Mouse (Mus musculus): ENCODE results near the gene Ascc1.

Gene Ascc1

DNA sequence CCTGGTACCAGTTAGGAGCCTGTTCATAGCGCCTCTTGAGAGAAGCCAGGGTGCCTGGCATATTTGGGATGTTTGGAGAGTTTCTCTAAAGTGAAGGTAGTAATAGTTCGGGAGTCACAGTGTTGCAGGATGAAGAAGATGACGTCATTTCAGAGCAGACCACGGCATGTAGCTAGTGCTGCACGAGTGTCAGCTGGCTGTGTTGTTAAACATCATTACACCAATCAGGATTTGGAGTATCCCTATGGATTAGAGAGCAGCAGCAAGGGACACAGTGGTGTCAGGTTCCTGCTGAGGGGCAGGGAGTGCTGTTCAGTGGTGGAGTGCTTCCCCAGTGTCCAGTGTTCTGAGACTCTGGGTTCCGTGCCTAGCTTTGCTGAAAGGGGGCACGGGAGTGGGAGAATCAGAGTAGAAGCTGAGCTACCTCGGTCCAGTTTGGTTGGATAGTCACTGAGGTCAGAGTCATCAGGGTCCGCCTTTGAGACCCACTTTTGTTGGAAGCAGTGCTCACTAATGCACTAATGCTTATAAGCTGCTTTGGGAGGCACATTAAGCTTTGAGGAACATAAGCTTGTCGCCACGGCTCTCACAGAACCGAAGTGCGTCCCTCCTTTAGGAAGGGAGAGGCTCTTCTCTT lies 24.3 kb downstream of the Ascc1 start:
- DNase-seq, result no peak

DNA sequence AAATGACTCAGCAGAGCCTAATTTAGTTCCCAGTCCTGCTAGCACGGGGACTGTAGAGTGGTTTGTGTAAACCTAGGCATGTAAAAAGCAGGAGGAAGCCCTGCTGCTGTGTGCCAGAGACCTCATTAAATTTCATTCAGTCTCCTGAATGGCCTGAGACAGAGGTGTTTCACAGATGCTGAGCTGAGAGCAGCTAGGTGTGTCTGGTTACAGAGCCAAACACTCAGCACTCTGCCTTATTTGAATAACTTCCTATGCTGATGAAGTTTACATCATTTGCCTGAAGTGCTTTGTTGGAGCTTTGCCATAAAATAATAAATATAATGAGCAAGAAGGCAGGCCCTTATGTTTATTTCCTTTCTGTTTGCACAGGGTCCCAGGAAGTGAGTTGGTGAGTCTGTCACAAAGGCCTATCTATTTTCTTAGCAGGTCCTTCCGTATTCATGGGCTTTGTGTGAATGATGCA lies 25.0 kb downstream of the Ascc1 start:
- no peak for DNase-seq

DNA sequence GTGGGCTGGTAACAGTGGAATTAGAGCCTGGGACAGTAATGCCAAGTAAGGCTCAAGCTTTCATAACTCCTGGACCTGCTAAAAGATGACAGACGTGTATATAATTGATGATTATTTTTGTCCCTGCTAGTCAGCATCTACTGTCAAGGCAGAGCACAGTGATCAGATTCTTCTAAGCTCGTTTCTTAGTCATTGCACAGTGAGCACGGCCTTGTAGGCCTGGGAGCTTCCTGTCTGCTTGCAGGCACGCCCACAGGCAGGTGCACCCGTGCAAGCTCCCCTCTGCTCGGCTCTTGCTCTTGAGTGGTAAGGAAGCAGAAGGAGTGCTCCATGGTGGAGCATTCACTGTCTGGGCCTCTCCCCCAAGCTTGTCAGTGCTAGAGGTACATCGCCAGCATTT lies 25.6 kb downstream of the Ascc1 start:
- DNase-seq, result peak in 1 of 2 experiments; percentile 6

DNA sequence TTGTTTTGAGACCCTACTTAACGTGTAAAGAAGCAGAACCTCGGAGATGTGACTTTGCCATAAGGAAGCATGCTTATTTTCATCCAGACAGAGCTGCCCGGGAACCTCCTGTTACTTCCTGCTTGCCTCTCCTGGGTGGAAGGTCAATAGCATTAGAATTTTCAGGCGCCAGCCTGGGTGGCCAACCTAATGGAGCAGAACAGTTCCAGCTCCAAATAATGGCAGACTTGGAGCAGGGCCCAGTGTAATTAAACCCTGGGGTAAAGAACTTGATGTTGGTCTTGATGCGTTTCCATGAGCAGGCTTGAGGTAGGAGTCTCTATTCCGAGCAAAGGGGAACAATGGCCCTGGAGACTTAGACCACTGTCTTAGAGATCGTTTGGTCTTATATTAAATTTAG lies 26.4 kb downstream of the Ascc1 start:
- peak; percentile 89 to 94 for DNase-seq

DNA sequence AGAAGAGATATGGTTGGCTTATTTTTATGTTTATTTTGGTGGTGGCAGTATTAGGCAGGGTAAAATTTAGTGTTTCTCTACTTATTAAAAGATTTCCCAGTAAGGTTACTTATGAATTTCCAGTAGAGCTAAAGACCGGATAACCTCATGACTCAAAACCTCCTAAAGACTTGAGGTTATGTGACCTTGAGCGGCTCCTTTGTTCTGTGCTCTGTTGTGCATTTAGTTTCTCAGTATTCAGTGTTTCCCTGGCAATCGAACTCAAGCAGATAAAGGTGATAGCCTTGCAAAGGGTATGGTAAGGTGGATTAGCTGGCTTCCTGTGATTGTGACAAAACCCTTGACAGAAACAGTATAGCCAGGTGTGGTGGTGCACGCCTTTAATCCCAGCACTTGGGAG lies 26.8 kb downstream of the Ascc1 start:
- peak in 1 of 2 experiments; percentile 25 for DNase-seq

DNA sequence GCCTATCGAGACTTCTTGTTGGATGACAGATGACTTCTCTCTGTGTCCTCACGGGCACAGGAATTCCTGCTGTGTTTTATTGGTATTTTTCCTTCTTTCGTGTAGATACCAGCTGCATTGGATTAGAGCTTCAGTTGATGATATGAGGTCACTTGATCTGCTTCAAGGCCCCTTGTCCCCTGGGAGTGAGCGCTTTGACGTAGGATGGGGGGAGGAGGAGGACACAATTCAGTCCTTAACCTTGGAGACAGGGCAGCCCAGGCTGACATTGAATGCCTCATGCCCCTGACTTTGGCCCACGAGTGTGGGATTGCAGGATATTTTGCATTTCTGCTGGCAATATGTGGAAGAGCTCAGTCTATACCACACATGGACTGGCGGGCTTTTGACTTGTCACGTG lies 29.0 kb downstream of the Ascc1 start:
- DNase-seq, result no peak

DNA sequence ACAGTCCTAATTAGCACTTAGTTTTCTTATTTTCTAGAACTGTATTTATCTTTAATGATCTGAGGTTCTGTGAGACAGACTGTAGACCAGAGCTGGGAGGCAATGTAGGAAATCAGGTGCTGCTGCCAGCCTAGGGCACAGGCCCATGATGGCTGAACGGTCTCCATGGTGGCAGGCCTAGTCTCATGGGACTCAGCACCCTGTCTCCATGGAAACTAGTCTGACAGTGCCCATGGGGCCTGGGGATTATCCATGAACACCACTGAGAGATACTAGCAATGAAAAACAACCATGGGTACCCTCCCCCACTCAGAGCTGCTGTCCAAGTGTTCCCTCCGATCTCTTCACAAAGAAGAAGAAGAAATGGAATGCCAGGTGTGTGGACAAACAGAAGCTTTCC lies 29.4 kb downstream of the Ascc1 start:
- DNase-seq, result no peak

DNA sequence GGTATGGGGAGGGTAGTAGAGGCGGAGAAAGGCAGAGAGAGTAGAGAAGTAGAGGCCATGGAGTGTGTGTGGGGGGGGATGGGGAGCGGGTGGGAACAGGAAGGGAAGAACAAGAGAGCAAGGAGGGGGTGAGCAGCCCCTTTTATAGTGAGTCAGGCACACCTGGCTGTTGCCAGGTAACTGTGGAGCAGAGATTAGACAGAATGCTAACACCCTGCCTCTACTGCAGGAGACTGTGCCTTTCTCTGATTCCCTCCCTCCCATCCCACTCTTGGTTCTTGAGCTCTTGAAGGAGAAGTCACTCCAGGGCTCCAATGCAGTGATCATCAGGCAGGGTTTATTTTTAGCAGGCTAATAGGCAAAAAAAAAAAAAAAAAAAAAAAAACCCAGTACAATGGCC lies 30.0 kb downstream of the Ascc1 start:
- DNase-seq, result no peak

DNA sequence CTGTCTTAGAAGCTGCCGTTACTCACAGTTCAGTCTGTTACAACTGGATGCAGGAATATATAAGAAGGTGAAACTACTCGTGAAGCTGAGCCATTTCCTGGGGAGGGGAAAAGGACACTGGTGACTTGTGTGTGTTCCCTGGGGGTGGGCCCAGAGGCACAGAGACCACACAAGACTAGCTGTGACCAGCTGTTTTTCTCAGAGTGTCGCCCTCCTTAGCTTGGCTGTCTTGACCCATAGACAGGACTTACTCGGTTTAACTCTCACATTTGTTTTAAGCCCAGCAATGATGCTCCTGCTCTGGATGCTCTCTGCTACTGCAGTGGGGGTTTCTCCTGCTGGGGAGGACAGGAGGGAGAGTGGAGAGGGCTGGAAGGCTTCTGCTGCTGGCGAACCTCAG lies 30.5 kb downstream of the Ascc1 start:
- DNase-seq, result no peak

DNA sequence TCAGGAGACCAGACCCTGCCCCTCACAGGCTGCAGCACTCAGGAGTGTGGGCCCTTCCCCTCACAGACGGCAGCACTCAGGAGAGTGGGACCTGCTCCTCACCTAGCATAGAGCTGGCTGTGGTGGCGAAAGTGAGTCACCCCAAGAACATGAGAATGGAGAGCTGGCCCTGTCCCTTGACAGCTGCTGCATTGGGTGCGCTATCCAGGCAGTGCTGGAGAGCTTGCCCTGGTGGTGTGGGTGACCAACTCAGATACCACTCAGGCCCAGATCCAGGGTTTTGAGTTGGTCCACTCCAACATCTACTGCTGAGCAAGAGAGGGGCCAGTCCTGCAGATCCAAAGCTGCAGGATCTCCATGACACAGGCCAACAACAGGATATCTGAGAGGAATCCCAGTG lies 32.0 kb downstream of the Ascc1 start:
- DNase-seq, result no peak

DNA sequence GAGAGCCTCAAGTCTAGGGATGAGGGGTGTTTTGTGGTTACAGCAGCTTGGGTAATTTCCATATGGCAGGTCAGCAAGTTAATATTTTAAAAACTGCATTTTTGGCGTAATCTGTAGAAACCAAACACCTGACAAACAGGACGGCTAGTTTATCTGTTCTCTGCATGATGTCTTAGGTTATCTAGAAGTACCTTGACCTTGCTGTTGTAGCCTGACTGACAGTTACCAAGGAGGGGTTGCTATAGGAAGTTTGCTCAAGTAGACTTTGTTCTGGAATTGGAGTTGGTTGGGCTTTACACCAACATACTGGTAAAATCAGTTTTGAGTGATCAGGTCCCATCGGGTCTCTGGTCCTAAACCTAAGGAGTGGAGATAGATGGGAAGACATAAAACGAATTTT lies 33.1 kb downstream of the Ascc1 start:
- DNase-seq, result no peak

DNA sequence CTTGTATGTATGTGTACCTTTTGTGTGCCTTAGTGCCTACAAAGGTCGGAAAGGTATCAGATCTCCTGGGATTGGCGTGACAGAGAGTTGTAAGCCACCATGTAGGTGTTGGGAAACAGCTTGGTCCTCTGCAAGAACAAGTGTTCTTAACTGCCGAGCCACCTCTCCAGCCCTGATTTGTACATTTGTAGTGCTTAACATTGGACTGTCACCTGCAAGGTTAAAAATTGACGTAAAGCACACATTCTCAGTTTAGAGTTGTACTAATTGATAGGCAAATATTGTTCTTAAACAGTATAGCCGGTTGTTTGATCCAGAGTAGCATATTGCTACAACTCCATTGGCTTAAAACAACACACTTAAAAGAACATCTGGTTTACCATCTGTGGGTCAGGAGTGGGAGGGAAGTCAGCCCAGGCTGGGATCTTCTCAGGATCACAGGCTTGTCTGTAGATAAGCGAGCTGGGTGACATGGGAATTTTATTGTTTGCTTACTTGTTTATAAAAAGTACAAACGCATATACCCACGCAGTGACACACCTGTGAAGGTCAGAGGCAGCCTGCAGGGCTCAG lies 39.8 kb downstream of the Ascc1 start:
- DNase-seq, result no peak

DNA sequence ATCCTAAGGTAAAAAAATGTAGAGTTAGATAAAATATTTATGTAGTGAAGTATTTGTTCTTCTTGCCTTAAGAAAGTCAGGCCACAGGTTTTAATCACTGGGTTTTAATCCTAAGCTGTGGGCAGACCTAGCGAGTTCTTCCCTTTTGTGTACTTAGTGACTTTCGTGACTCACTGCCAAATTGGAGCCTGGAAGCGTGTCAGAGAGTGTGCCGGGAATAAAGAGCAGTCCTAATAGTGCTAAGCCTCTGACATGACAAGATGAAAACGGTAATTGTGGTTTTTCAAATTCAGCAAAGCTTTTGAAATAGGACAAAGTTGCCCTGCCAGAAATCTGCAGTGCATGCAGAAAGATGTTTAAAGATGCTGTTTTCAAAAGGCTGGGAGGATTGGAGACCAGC lies 44.1 kb downstream of the Ascc1 start:
- peak in 1 of 2 experiments; percentile 20 for DNase-seq

DNA sequence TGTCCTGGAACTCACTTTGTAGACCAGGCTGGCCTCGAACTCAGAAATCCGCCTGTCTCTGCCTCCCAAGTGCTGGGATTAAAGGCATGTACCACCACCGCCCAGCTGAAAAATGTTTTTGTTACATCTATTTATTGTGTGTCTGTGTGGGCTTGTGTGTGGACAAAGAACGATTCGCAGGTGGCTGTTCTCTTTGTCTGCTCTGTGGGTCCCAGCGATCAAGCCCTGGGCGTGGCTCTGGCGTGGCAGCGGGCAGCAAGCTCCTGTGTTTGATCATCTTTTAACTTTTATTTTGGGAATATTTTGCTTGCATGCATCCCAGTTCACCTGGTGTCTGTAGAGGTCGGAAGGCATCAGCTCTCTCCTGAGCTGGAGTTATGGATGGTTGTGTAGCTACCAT lies 48.0 kb downstream of the Ascc1 start:
- no peak for DNase-seq

DNA sequence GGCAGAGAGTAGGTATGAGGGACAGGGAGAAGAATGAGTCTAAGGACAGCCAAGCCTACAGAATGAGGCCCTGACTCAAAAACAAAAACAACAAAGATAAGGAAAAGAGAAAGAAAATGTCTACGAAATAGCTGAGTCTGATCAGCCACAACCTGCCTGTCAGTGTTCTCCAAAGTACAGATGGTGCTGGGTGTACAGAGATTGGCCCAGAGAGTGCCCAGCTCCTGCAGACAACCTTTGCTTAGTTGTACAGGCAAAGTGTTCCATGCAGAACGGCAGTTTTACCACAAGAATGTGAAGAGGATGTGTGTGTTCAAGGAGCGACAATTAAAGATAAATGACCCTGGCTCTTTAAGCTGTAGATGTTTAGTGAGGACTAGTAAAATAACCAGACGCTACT lies 50.5 kb downstream of the Ascc1 start:
- no peak for DNase-seq

DNA sequence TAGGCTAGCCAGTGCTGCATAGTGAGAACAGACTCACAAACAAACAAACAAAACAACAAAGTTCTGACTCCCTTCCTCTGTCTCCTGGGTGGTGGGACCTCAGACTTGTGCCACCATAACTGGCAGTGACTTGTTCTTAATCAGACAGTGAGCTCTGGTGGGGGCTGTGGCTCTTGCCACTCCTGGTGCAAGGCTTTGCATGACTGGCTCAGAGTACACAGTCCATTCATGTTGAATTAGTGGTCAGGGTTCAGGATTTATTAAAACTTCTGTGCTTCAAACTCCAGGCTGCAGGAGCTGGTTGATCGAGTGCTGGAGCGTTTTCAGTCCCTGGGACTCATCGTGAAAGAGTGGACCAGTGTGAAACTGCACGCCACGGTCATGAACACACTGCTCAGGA lies 59.6 kb downstream of the Ascc1 start:
- peak; percentile 60 to 64 for DNase-seq

DNA sequence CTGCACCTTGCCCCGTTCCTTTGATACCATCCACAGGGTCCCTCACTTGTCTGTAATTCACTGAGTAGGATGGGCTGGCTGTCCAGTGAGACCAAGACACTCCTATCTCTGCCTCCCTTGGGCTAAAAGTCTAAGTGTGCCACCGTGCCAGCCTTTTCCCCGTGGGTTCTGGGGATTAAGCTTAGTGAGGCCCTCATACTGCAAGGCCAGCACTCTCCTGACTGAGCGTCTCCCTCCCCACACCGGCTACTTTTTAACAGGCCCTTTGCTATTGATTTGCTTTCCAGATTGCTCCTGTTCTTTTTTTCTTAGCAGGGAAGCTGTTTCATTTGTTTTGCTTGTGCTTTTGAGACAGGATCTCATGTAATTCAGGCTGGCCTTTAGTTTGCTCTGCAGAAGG lies 60.3 kb downstream of the Ascc1 start:
- DNase-seq, result peak; percentile 48 to 51

DNA sequence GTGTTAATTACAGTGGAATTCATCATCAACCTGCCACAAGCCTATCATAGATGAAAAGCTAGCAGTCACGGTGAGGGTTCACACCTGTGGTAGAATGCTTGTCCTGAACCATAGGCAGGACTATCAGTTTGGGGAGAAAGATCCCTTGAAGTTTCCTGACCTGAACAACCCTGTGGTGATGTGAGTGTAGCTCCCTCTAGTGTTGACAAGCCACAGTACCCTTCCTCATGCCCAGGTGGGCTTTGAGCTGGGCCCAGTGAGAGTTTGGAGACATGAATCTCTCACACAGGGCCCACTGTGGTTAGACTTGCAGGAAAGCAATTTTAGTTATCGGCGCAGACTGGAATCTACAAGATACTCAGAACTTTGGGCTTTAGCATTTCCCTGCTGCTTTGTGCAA lies 63.9 kb downstream of the Ascc1 start:
- peak; percentile 39 to 62 for DNase-seq

DNA sequence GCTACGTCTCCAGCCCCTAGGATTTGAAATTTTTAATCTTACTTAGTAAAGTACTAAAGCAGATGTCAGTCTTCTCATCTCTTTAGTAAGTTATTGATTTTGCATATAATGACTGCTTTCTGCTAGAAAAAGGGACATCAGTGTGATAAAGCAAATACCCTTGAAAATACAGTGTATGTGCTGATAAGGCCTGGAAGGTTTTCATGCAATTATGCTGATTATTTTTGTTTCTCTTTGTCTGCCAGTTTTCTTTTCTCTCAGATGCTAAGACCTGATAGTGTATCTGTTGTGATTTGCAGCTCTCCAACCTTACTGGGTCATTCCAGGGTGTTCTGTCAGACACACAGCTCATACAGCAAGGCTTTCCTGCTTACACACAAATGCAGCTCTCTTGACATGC lies 72.6 kb downstream of the Ascc1 start:
- DNase-seq, result no peak

DNA sequence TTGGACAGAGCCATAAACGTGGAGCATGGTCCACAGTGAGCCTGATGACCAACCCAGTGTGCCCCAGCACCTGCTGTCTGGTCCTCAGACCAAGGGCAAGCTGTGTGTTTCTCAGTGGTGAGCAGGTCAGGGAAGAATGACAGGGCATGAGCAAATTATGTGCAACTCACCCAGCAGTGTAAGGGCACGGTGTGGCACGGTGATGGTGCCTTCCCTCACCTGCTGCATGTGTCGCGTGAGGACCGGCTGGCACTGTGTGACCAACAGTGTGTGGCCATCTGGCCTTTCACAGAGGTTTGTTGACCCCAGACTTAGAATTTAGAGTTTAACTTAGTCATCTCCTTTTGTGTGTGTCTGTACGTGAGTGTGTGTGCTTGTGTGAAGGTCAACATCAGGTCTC lies 74.6 kb downstream of the Ascc1 start:
- no peak for DNase-seq

DNA sequence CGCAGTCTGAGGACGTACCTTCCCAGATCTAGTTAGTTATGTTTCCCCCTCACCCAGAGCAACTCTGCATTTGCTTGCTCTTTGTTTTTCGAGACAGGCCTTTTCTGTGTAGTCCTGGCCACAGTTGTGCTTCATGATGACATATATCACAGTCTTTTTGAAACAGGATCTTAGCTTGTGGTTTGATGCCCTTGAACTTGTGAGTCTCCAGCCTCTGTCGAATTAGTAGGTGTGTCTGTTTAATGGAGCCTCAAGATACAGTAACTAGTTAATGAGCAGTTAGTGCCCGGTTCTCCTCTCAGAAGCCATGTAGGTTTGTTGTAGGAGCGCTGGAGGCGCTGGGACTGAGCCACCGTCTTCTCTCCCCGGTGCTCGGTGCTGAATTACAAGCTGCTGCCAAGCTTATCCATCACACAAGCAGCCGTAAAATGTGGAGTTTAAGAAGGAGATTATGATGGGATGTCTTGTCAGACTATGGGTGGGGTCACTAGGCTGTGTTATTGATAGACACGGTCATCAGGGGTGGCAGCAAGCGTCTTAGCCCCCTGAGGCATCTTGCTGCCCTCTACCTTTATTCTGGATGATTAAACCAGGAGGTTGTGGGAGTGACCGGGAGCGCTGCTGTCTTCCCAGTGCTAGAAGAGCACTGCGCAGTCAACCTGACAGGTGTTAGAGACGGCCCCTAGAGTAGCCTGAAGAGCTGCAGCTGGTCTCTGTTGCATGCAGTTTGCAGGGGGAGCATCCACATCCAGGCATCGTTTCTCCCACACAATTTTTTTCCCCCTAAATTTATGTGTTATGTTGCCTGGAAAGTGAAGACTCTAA lies 75.3 kb downstream of the Ascc1 start:
- DNase-seq, result no peak

DNA sequence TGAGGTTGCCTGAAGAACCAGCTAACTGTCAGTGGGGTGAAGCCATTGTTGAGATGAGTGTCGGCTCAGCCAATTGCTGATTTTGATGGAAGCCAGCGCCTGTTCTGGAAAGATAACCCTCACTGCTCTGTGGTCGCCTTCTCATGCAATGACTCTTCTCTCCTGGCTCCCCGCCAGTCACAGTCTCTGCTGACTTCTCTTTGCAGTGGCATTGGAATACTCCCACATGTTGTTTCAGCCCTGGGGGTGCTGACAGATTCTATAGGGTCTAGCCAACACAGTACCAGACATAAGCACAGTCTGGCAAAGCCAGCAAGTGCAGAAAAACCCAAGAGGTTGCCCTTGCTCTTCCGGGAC lies 75.9 kb downstream of the Ascc1 start:
- peak; percentile 34 to 58 for DNase-seq

DNA sequence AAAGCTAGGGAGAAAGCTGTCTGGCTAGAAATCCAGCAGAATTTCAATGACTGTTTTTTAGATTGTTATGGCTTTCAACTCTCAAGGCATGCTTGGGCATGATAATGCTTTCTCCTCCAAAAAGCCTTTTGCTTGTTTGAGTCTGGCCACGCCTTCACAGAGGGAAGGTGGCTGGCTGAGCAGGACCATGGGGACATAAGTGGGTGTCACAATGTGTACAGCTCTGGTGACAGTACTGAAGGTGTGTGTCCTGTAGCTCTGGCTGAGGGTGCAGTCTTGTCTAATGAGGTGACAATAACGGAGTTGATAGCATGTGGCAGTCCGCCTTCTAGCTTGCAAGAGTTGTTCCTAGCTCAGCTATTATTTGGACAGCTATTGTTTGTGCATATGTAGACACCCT lies 77.6 kb downstream of the Ascc1 start:
- DNase-seq, result no peak

DNA sequence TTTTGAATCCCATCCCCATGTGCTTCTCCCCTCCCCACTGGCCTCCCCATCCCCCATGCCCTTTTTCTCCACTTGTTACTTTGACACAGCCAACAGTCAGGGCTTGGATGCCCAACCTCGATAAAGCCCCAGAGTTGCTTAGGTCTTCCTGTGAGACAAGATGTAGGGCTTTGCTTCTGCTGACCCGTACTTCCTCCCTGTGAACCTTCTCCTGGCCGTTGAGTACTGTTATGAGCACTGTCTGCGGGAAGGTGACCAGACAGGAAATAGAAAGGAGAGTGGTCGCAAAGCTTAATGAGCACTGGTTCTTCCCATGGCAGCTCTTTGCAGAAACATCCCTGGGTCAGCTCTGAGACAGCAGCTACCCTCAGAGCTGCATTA lies 78.0 kb downstream of the Ascc1 start:
- DNase-seq, result peak in 1 of 2 experiments; percentile 10
